Mouse (Mus musculus): ENCODE measurements at regions not wholly inside any gene's neighbourhood (a gene's known extent, or its start where the extent isn't known, plus 50 kb on each side); places are given as distances from the start of the nearest gene placed in this dataset.
"Not testable (repeated sequence)": the region's sequence is repeated elsewhere in the genome, so short reads cannot be mapped to it uniquely, and the experiment has no call there.

- H3K9me3 ChIP-seq: no peaks in the 10 kb centered on the region
- H3K9ac ChIP-seq: no peak overlapping the region
- peak; percentile 95 for ATAC-seq (ENCODE audit: low FRiP score, low read depth)
- H3K36me3 ChIP-seq: no peaks in the 10 kb centered on the region
- H3K4me1 ChIP-seq (replicated peaks): peaks cover 3% of the 10 kb centered on the region; the same call in 1 of the 2 replicates
- 31% methylated on average over 4 of the region's 4 CpGs for WGBS
- no peaks in the 10 kb centered on the region for H3K27me3 ChIP-seq
- H3K4me2 ChIP-seq: no peak overlapping the region
- H3K27ac ChIP-seq (replicated peaks): 0 out of 2 replicates have a peak overlapping the region, but pooled peaks have one; percentile 55
- no peak overlapping the region for H3K4me3 ChIP-seq
Observed at GRCm38 (mm10) chr4:53253680-53254079, 94.0 kb upstream of the Abca1 start.

- Histone ChIP-seq H3K9ac (no peak overlapping the region), H3K36me3 (no peaks in the 10 kb centered on the region), H3K27me3 (no peaks in the 10 kb centered on the region), H3K9me3 (no peaks in the 10 kb centered on the region), H3K4me2 (no peak overlapping the region), H3K4me3 (no peak overlapping the region), H3K4me1 (replicated peaks) (peaks cover 3% of the 10 kb centered on the region; the same call in 1 of the 2 replicates), H3K27ac (replicated peaks) (no peak overlapping the region)
- 92% methylated on average over 3 of the region's 3 CpGs for WGBS
- ATAC-seq (ENCODE audit: low FRiP score, low read depth): no peak
Observed at GRCm38 (mm10) chr4:53250325-53250724, 90.6 kb upstream of the Abca1 start.

GRCm38 (mm10) chr4:53246083-53246747 lies 86.5 kb upstream of the Abca1 start:
- H3K9ac ChIP-seq: no peak overlapping the region
- no peaks in the 10 kb centered on the region for H3K9me3 ChIP-seq
- ATAC-seq (ENCODE audit: low FRiP score, low read depth): no peak
- no peaks in the 10 kb centered on the region for H3K36me3 ChIP-seq
- no peaks in the 10 kb centered on the region for H3K27me3 ChIP-seq
- H3K27ac ChIP-seq (replicated peaks): no peak overlapping the region
- H3K4me2 ChIP-seq: no peak overlapping the region
- 86% methylated on average over 15 of the region's 15 CpGs for WGBS
- no peak overlapping the region for H3K4me3 ChIP-seq
- H3K4me1 ChIP-seq (replicated peaks): no peaks in the 10 kb centered on the region

GRCm38 (mm10) chr4:53245553-53245952 lies 85.9 kb upstream of the Abca1 start:
- no peak overlapping the region for H3K4me2 ChIP-seq
- no peak for ATAC-seq (ENCODE audit: low FRiP score, low read depth)
- no peak overlapping the region for H3K27ac ChIP-seq (replicated peaks)
- H3K4me3 ChIP-seq: no peak overlapping the region
- WGBS: 99% methylated on average over 4 of the region's 4 CpGs
- H3K36me3 ChIP-seq: no peaks in the 10 kb centered on the region
- H3K27me3 ChIP-seq: no peaks in the 10 kb centered on the region
- no peak overlapping the region for H3K9ac ChIP-seq
- H3K4me1 ChIP-seq (replicated peaks): no peaks in the 10 kb centered on the region
- H3K9me3 ChIP-seq: no peaks in the 10 kb centered on the region

- not testable (repeated sequence) for H3K4me3 ChIP-seq; H3K9me3 ChIP-seq; H3K27ac ChIP-seq (replicated peaks); H3K27me3 ChIP-seq; H3K4me2 ChIP-seq; H3K4me1 ChIP-seq (replicated peaks); H3K36me3 ChIP-seq; ATAC-seq (ENCODE audit: low FRiP score, low read depth); H3K9ac ChIP-seq
- WGBS: 98% methylated on average over 8 of the region's 8 CpGs
Observed at GRCm38 (mm10) chr4:53243473-53243872, 83.8 kb upstream of the Abca1 start.

GRCm38 (mm10) chr4:53239856-53240255 lies 80.2 kb upstream of the Abca1 start:
- no peaks in the 10 kb centered on the region for H3K36me3 ChIP-seq
- no peaks in the 10 kb centered on the region for H3K9me3 ChIP-seq
- H3K4me2 ChIP-seq: no peak overlapping the region
- H3K4me1 ChIP-seq (replicated peaks): no peaks in the 10 kb centered on the region
- no peak overlapping the region for H3K9ac ChIP-seq
- no peak overlapping the region for H3K4me3 ChIP-seq
- 73% methylated on average over 5 of the region's 5 CpGs for WGBS
- H3K27me3 ChIP-seq: no peaks in the 10 kb centered on the region
- ATAC-seq (ENCODE audit: low FRiP score, low read depth): no peak
- no peak overlapping the region for H3K27ac ChIP-seq (replicated peaks)

- Histone ChIP-seq H3K4me1 (replicated peaks) (no peaks in the 10 kb centered on the region), H3K27ac (replicated peaks) (no peak overlapping the region), H3K9me3 (no peaks in the 10 kb centered on the region), H3K4me3 (no peak overlapping the region), H3K9ac (no peak overlapping the region), H3K4me2 (no peak overlapping the region), H3K27me3 (no peaks in the 10 kb centered on the region), H3K36me3 (no peaks in the 10 kb centered on the region)
- ATAC-seq (ENCODE audit: low FRiP score, low read depth): peak; percentile 15; the same call in 1 of the 2 replicates
- 80% methylated on average over 14 of the region's 14 CpGs for WGBS
Observed at GRCm38 (mm10) chr4:53238314-53239259, 78.9 kb upstream of the Abca1 start.

- no peaks in the 10 kb centered on the region for H3K4me1 ChIP-seq (replicated peaks)
- no peaks in the 10 kb centered on the region for H3K36me3 ChIP-seq
Observed at GRCm38 (mm10) chr4:53235870-53236269, 76.2 kb upstream of the Abca1 start.

GRCm38 (mm10) chr4:53232436-53232835 lies 72.7 kb upstream of the Abca1 start:
- Histone ChIP-seq H3K4me2 (no peak overlapping the region), H3K36me3 (no peaks in the 10 kb centered on the region), H3K27ac (replicated peaks) (no peak overlapping the region), H3K4me3 (no peak overlapping the region), H3K27me3 (no peaks in the 10 kb centered on the region), H3K9ac (no peak overlapping the region), H3K4me1 (replicated peaks) (peaks cover 6% of the 10 kb centered on the region), H3K9me3 (no peaks in the 10 kb centered on the region)
- no peak for ATAC-seq (ENCODE audit: low FRiP score, low read depth)
- WGBS: 68% methylated on average over 3 of the region's 3 CpGs

More at GRCm38 (mm10) chr4:53235870-53236269, 76.2 kb upstream of the Abca1 start:
- H3K27me3 ChIP-seq: no peaks in the 10 kb centered on the region
- ATAC-seq (ENCODE audit: low FRiP score, low read depth): 0 out of 2 replicates have a peak, but pooled peaks have one; percentile 45
- H3K4me3 ChIP-seq: no peak overlapping the region
- no peak overlapping the region for H3K27ac ChIP-seq (replicated peaks)
- no peaks in the 10 kb centered on the region for H3K9me3 ChIP-seq
- H3K9ac ChIP-seq: no peak overlapping the region
- WGBS: 15% methylated on average over 2 of the region's 2 CpGs
- H3K4me2 ChIP-seq: no peak overlapping the region

GRCm38 (mm10) chr4:53231867-53232266 lies 72.2 kb upstream of the Abca1 start:
- Histone ChIP-seq H3K9me3 (no peaks in the 10 kb centered on the region), H3K4me2 (no peak overlapping the region), H3K36me3 (no peaks in the 10 kb centered on the region), H3K4me3 (no peak overlapping the region), H3K4me1 (replicated peaks) (peaks cover 6% of the 10 kb centered on the region), H3K27me3 (no peaks in the 10 kb centered on the region), H3K9ac (no peak overlapping the region), H3K27ac (replicated peaks) (no peak overlapping the region)
- ATAC-seq (ENCODE audit: low FRiP score, low read depth): no peak
- 67% methylated on average over 4 of the region's 4 CpGs for WGBS

- Histone ChIP-seq H3K4me2 (no peak overlapping the region), H3K27me3 (no peaks in the 10 kb centered on the region), H3K9ac (no peak overlapping the region), H3K27ac (replicated peaks) (no peak overlapping the region), H3K4me1 (replicated peaks) (peaks cover 6% of the 10 kb centered on the region), H3K36me3 (no peaks in the 10 kb centered on the region), H3K4me3 (no peak overlapping the region), H3K9me3 (no peaks in the 10 kb centered on the region)
- no peak for ATAC-seq (ENCODE audit: low FRiP score, low read depth)
- WGBS: 93% methylated on average over 2 of the region's 2 CpGs
Observed at GRCm38 (mm10) chr4:53231046-53231445, 71.4 kb upstream of the Abca1 start.

- Histone ChIP-seq H3K4me3 (no peak overlapping the region), H3K27me3 (no peaks in the 10 kb centered on the region), H3K9me3 (no peaks in the 10 kb centered on the region), H3K4me1 (replicated peaks) (peaks cover 6% of the 10 kb centered on the region), H3K9ac (no peak overlapping the region), H3K27ac (replicated peaks) (no peak overlapping the region), H3K36me3 (no peaks in the 10 kb centered on the region), H3K4me2 (no peak overlapping the region)
- WGBS: 52% methylated on average over 4 of the region's 4 CpGs
- no peak for ATAC-seq (ENCODE audit: low FRiP score, low read depth)
Observed at GRCm38 (mm10) chr4:53228444-53228843, 68.7 kb upstream of the Abca1 start.

All from hindbrain, embryonic 15.5 days (tissue).